Mouse (Mus musculus) CH12.LX (cell line): ENCODE measurements at regions not wholly inside any gene's neighbourhood (a gene's known extent, or its start where the extent isn't known, plus 50 kb on each side); places are given as distances from the start of the nearest gene placed in this dataset.

Source experiments
- DNase-seq: peaks from one replicate; pipeline ENCODE4 v3.0.0-alpha.2; 2013; ENCODE audit errors: extremely low read depth
- H3K27ac ChIP-seq: 2 replicates; pipeline ENCODE4 v1.5.1; 2012; ENCODE audit warnings: low read depth, mild to moderate bottlenecking, control low read depth, moderate library complexity; ENCODE audit not compliant: insufficient read depth
- H3K27me3 ChIP-seq: replicated peaks from 2 replicates; pipeline ENCODE3; 2012; ENCODE audit warnings: inconsistent platforms
- H3K36me3 ChIP-seq, 2 experiments: replicated peaks in 1 of 2; 2 replicates each; pipeline versions ENCODE3 to v1.6.1; 2012; ENCODE audit warnings: inconsistent platforms in 1 of 2, low read length in 1 of 2, mild to moderate bottlenecking in 1 of 2, mixed read lengths in 1 of 2, moderate library complexity in 1 of 2; ENCODE audit not compliant: control insufficient read depth in 1 of 2, insufficient read depth in 1 of 2
- H3K4me1 ChIP-seq, 2 experiments: 2 replicates each; pipeline ENCODE4 v1.6.1; 2012; ENCODE audit warnings: inconsistent platforms in 1 of 2, moderate library complexity in 1 of 2; ENCODE audit not compliant: insufficient read depth in 2 of 2, control insufficient read depth in 1 of 2
- H3K4me2 ChIP-seq: 2 replicates; pipeline ENCODE4 v1.6.1; 2012; ENCODE audit warnings: low read depth, mild to moderate bottlenecking, control low read depth; ENCODE audit not compliant: poor library complexity, insufficient read depth, severe bottlenecking
- H3K4me3 ChIP-seq, 3 experiments: fragments of 150-350 bp in 1 of 3; sonication (generic) in 1 of 3; replicated peaks in 1 of 3; 2 replicates each; pipeline versions ENCODE3 to v1.5.1; 2011 to 2012; ENCODE audit warnings: low read depth in 2 of 3, low read length in 2 of 3, mild to moderate bottlenecking in 2 of 3, moderate library complexity in 2 of 3, control low read depth in 1 of 3, improper control_type of control experiment in 1 of 3, inconsistent platforms in 1 of 3, mixed read lengths in 1 of 3; ENCODE audit not compliant: poor library complexity in 1 of 3
- H3K79me2 ChIP-seq: replicated peaks from 2 replicates; pipeline ENCODE4 v1.6.1; 2012; ENCODE audit warnings: mild to moderate bottlenecking, moderate library complexity; ENCODE audit not compliant: control insufficient read depth, poor library complexity, insufficient read depth, severe bottlenecking; ENCODE audit errors: extremely low read depth
- H3K9ac ChIP-seq: 2 replicates; pipeline ENCODE4 v1.6.1; 2012; ENCODE audit warnings: low read depth, mild to moderate bottlenecking, control low read depth, moderate library complexity; ENCODE audit not compliant: insufficient read depth
- H3K9me3 ChIP-seq: replicated peaks from 2 replicates; pipeline ENCODE3; 2012; ENCODE audit warnings: low read length, inconsistent platforms, mixed read lengths
- CHD2 ChIP-seq: IDR thresholded peaks from 2 replicates; pipeline ENCODE4 v1.6.1; 2011; ENCODE audit warnings: low read length, improper control_type of control experiment
- CTCF ChIP-seq, 2 experiments: IDR thresholded peaks in 1 of 2; conservative IDR thresholded peaks in 1 of 2; 2 replicates each; pipeline ENCODE4 v1.5.1; 2011 to 2012; ENCODE audit warnings: low read depth in 2 of 2, low read length in 2 of 2, improper control_type of control experiment in 1 of 2, inconsistent platforms in 1 of 2, mild to moderate bottlenecking in 1 of 2, moderate library complexity in 1 of 2
- E2F4 ChIP-seq: IDR thresholded peaks from 2 replicates; pipeline ENCODE4 v1.6.1; 2011; ENCODE audit warnings: low read depth, low read length, improper control_type of control experiment; ENCODE audit not compliant: insufficient replicate concordance
- EP300 ChIP-seq: IDR thresholded peaks from 2 replicates; pipeline ENCODE4 v1.6.1; 2011; ENCODE audit warnings: low read length, improper control_type of control experiment
- HCFC1 ChIP-seq: IDR thresholded peaks from 2 replicates; pipeline ENCODE4 v1.6.1; 2012; ENCODE audit warnings: low read depth, mild to moderate bottlenecking, inconsistent platforms, low read length, improper control_type of control experiment
- JUN ChIP-seq: IDR thresholded peaks from 2 replicates; pipeline ENCODE4 v1.6.1; 2011; ENCODE audit warnings: low read depth, mild to moderate bottlenecking, low read length, improper control_type of control experiment, moderate library complexity; ENCODE audit not compliant: insufficient read depth
- JUND ChIP-seq: conservative IDR thresholded peaks from 2 replicates; pipeline ENCODE4 v1.6.1; 2011; ENCODE audit warnings: low read depth, low read length, improper control_type of control experiment
- MAX ChIP-seq: IDR thresholded peaks from 2 replicates; pipeline ENCODE4 v1.6.1; 2011; ENCODE audit warnings: low read length, improper control_type of control experiment
- MAZ ChIP-seq: IDR thresholded peaks from 2 replicates; pipeline ENCODE4 v1.6.1; 2012; ENCODE audit warnings: low read depth, mild to moderate bottlenecking, inconsistent platforms, low read length, improper control_type of control experiment, moderate library complexity
- NELFE ChIP-seq: IDR thresholded peaks from 2 replicates; pipeline ENCODE4 v1.6.1; 2011; ENCODE audit warnings: low read depth, low read length, improper control_type of control experiment
- POLR2AphosphoS2 ChIP-seq: IDR thresholded peaks from 2 replicates; pipeline ENCODE4 v1.6.1; 2011; ENCODE audit warnings: low read depth, low read length, improper control_type of control experiment
- RCOR1 ChIP-seq: conservative IDR thresholded peaks from 2 replicates; pipeline ENCODE4 v1.6.1; 2012; ENCODE audit warnings: low read depth, mild to moderate bottlenecking, inconsistent platforms, low read length, improper control_type of control experiment
- SIN3A ChIP-seq: IDR thresholded peaks from 2 replicates; pipeline ENCODE4 v1.6.1; 2012; ENCODE audit warnings: low read length, improper control_type of control experiment, inconsistent platforms
- TBP ChIP-seq: conservative IDR thresholded peaks from 2 replicates; pipeline ENCODE4 v1.6.1; 2011; ENCODE audit warnings: low read depth, low read length, improper control_type of control experiment
- TCF12 ChIP-seq: IDR thresholded peaks from 2 replicates; pipeline ENCODE4 v1.6.1; 2014; ENCODE audit warnings: low read depth, mild to moderate bottlenecking, inconsistent platforms, low read length, improper control_type of control experiment
- ZKSCAN1 ChIP-seq: IDR thresholded peaks from 2 replicates; pipeline ENCODE4 v1.6.1; 2012; ENCODE audit warnings: low read depth, inconsistent platforms, low read length, improper control_type of control experiment, borderline replicate concordance
- dilution Hi-C: fragments of 300-500 bp; cut with MboI; formaldehyde crosslinking; loops from 2 replicates; pipeline ENCODE4 v1.14.3; 2020; ENCODE audit warnings: low sequenced_read_pairs; ENCODE audit not compliant: extremely low pct_unique_long_range_greater_than_20kb, extremely low pct_ligation_motif_present
- in situ Hi-C: fragments of 300-500 bp; cut with MboI; formaldehyde crosslinking; loops from 3 replicates; pipeline ENCODE4 v1.14.3; 2019; ENCODE audit warnings: low sequenced_read_pairs, low pct_ligation_motif_present, low pct_unique_long_range_greater_than_20kb, mixed read lengths

- in situ Hi-C loops, result no loop called here
- H3K27ac ChIP-seq, result no peak overlapping the region
- dilution Hi-C loops, result no loop called here
Measured at GRCm38 (mm10) chr13:69272506-69272905, 261.0 kb upstream of the Nsun2 start.

DNA sequence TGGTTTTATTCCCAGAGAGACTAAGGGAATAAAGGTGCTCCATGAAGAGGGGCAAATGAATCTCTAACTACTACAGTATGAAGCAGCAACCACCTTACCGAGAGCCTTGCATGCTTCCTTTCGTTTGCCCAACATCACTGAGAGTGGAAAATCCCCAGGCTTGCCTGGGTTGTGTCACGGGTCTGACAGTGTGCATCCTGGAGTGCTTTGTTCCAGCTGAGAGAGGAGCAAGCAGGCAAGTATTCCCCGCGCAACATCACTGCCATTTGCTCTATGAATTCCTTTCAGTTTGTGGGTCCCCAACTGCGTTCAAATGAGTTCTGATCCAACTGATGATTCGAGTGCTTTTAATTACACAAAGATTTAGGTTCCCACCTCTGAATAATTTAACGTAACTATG lies 253.9 kb upstream of the Nsun2 start:
- Histone ChIP-seq H3K9me3 (peaks cover 61% of the 10 kb centered on the region), H3K4me1 (no peaks in the 10 kb centered on the region), H3K27me3 (no peaks in the 10 kb centered on the region), H3K27ac (no peak overlapping the region), H3K79me2 (no peaks in the 10 kb centered on the region), H3K4me2 (no peak overlapping the region), H3K9ac (no peak overlapping the region), H3K4me3 (no peak overlapping the region), H3K36me3 (no peaks in the 10 kb centered on the region)
- no peak for DNase-seq
- TF ChIP-seq SIN3A (no peak), POLR2AphosphoS2 (no peak), HCFC1 (no peak), MAZ (no peak), JUND (no peak)
- dilution Hi-C loops (no loop called here), in situ Hi-C loops (no loop called here)

More at GRCm38 (mm10) chr13:69272506-69272905, 261.0 kb upstream of the Nsun2 start:
- Histone ChIP-seq H3K36me3 (no peaks in the 10 kb centered on the region), H3K4me2 (no peak overlapping the region), H3K27me3 (no peaks in the 10 kb centered on the region), H3K9ac (no peak overlapping the region), H3K79me2 (no peaks in the 10 kb centered on the region), H3K4me1 (no peaks in the 10 kb centered on the region), H3K4me3 (no peak overlapping the region), H3K9me3 (peaks cover 54% of the 10 kb centered on the region)
- DNase-seq, result no peak
- TF ChIP-seq SIN3A (no peak), RCOR1 (no peak), MAX (no peak), EP300 (no peak), JUN (no peak), TBP (no peak), NELFE (no peak), ZKSCAN1 (no peak), TCF12 (no peak), E2F4 (no peak)

DNA sequence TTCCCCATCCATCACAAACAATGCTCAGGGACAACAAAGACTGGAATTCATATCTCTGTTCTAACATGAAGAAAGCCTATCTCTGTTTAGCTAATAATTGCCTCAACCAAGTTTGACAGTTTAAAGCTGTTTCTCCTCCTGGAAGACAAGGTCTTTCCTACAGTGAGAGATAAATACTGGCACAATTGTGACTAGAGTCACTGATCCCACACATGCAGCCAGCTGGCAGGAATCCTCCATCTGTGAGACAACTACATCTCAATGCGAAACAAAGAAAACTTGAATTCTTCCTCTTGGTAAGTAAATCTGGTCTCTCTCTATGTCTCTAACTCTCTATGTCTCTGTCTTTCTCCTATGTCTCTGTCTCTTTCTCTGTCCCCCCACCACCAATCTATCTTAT lies 239.1 kb upstream of the Nsun2 start:
- H3K4me3 ChIP-seq, result no peak overlapping the region
- H3K36me3 ChIP-seq, result no peaks in the 10 kb centered on the region
- in situ Hi-C loops (no loop called here), dilution Hi-C loops (no loop called here)
- no peak for DNase-seq
- H3K4me2 ChIP-seq, result no peak overlapping the region
- no peaks in the 10 kb centered on the region for H3K27me3 ChIP-seq
- H3K9me3 ChIP-seq, result peaks cover 37% of the 10 kb centered on the region
- H3K9ac ChIP-seq, result no peak overlapping the region
- H3K27ac ChIP-seq, result no peak overlapping the region
- H3K79me2 ChIP-seq, result no peaks in the 10 kb centered on the region
- TF ChIP-seq CTCF (conservative IDR thresholded peaks at IDR 0.05 in 1 of 2, IDR thresholded peaks at IDR 0.05 in 1 of 2; ENCODE audit: low read depth in 2 of 2, low read length in 2 of 2), result no peak
- no peak for TF ChIP-seq CHD2
- H3K4me1 ChIP-seq, result no peaks in the 10 kb centered on the region
